Mouse (Mus musculus): Measurements from ENCODE around the gene Klra3. TPM values are rescaled to one million over a fixed set of nuclear protein-coding genes. Genes with fewer than 3 reads are reported as not detected.

Gene Klra3
- polyA plus RNA-seq (2012; ENCODE audit: low replicate concordance): 0.25 and 1.7 TPM in 2 replicates

GRCm38 (mm10) chr6:130337411-130337810, at the start of gene Klra3:
Gene Klra3, minus strand, starts transcription at chr6:130337574.

DNA sequence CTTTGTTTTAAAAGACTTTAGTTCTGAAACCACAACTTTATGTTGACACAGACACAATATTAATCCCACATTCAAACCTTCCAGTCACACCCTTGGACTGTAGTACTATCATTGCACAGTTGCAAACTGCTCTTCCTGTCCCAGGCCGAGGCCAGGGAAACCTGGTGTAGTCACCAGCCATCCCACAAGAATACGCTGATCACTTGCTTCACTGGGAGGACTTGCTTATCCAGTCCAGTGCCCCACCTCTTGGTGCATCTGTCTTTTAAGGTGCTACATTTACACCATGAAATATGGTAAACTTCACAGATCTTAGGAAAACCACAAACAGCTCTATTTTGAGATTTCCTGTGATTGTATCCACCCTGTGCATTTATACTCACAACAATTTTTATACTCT, 49.4 kb upstream of the Klra3 start, which contains the start of gene Klra1:
Gene Klra1 (minus strand): TSS at position 125 of the 400 bp plus-strand sequence.

DNA sequence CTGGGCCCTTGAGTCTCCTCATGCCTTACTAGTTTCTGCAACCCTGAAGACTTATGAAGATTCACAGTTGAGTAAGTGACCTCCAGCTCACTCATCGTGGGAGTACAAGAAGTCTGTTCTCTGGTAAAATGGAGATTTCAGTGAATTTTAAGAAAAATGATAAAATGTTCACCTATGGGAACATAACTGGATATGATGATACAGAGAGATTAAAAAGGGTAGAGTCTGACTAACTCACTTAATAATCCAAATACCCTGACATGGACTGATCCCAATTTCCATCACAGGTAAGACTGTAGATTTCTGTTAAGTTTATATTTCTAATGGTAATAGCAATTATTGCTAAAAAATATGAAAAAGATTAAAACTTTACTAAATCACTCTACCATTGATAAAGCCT, 55.5 kb downstream of the Klra3 start, which contains the start of gene Klra10:
Gene Klra10 (minus strand): TSS at position 101 of the 400 bp plus-strand sequence.

Other genes with a start within 250 kb of the Klra3 start
- gene Klra8, start 207.7 kb downstream of the Klra3 start, polyA plus RNA-seq (2012; ENCODE audit: low replicate concordance): not detected in 2 replicates
- gene Klra9, start 144.5 kb downstream of the Klra3 start, polyA plus RNA-seq (2012; ENCODE audit: low replicate concordance): 0.12 and 0.16 TPM in 2 replicates
- 0.13 and 0.37 TPM in 2 replicates for gene Klra7, start 104.3 kb downstream of the Klra3 start, polyA plus RNA-seq (2012; ENCODE audit: low replicate concordance)
- gene Klra10, start 55.6 kb downstream of the Klra3 start, polyA plus RNA-seq (2012; ENCODE audit: low replicate concordance): not detected in 2 replicates
- gene Klra1, start 49.3 kb upstream of the Klra3 start, polyA plus RNA-seq (2012; ENCODE audit: low replicate concordance): 0.07 TPM in 1 of 2 replicates, not detected in the other

All from hematopoietic multipotent progenitor cell, adult 10-12 weeks (in vitro differentiated cells).